Mouse (Mus musculus) heart, postnatal 0 days (tissue): Measurements from ENCODE around the gene Vps39.

Experiments
- CTCF ChIP-seq: IDR thresholded peaks from 2 replicates; pipeline ENCODE4 v1.5.1; 2016; ENCODE audit warnings: antibody characterized with exemption, control low read depth, low read depth
- EP300 ChIP-seq: IDR thresholded peaks from 2 replicates; pipeline ENCODE4 v1.6.1; 2016; ENCODE audit warnings: antibody characterized with exemption, low read depth

GRCm38 (mm10) chr2:120386264-120386663 lies 33.3 kb upstream of the Vps39 start:
- TF ChIP-seq CTCF (no peak), EP300 (no peak)
